8 mouse cellular contexts compared by ENCODE assay signal in genomic region chr3:60501561-60502151, GRCm38 (mm10). TPM values are rescaled to one million over a fixed set of nuclear protein-coding genes. Genes with fewer than 3 reads are reported as not detected.
DNase-seq lines count a peak whose midpoint lies in the region; ATAC-seq lines count a peak whose summit lies in the region.

No protein-coding gene starts in this region.

- 1% methylated on average over 29 of the region's 29 CpGs for whole genome bisulfite sequencing in hindbrain, embryonic 14.5 days
- under 1% methylated on average over 29 of the region's 29 CpGs for WGBS in limb, embryonic 12.5 days
- 3% methylated on average over 28 of the region's 29 CpGs for WGBS in midbrain, embryonic 11.5 days
- WGBS in stomach, embryonic 15.5 days = under 1% methylated on average over 29 of the region's 29 CpGs

- peak overlapping the region; percentile 90 for H3K27ac ChIP-seq in hindbrain, embryonic 14.5 days
- peak overlapping the region; percentile 98 for H3K27ac ChIP-seq in limb, embryonic 12.5 days
- peak overlapping the region; percentile 54 for H3K27ac ChIP-seq in midbrain, embryonic 11.5 days (ENCODE audit: low read depth, low read length)
- H3K27ac ChIP-seq in stomach, embryonic 15.5 days = peak overlapping the region; percentile 99

- H3K27me3 ChIP-seq in hindbrain, embryonic 14.5 days (ENCODE audit: control insufficient read depth, insufficient read depth, low read length) = no peaks in the 10 kb centered on the region
- no peaks in the 10 kb centered on the region for H3K27me3 ChIP-seq in limb, embryonic 12.5 days
- H3K27me3 ChIP-seq in midbrain, embryonic 11.5 days (ENCODE audit: control insufficient read depth, insufficient read depth, low read length) = no peaks in the 10 kb centered on the region
- no peaks in the 10 kb centered on the region for H3K27me3 ChIP-seq in stomach, embryonic 15.5 days (replicated peaks)

- peak overlapping the region; percentile 97 for H3K4me3 ChIP-seq in hindbrain, embryonic 14.5 days (replicated peaks; ENCODE audit: low read length)
- H3K4me3 ChIP-seq in limb, embryonic 12.5 days (replicated peaks) = peak overlapping the region; percentile 80
- H3K4me3 ChIP-seq in midbrain, embryonic 11.5 days (ENCODE audit: low read depth, low read length) = peak overlapping the region; percentile 76
- H3K4me3 ChIP-seq in stomach, embryonic 15.5 days (replicated peaks) = peak overlapping the region; percentile 86

- peak overlapping the region; percentile 61 for H3K4me2 ChIP-seq in hindbrain, embryonic 14.5 days (replicated peaks)
- peak overlapping the region; percentile 68 for H3K4me2 ChIP-seq in limb, embryonic 12.5 days
- H3K4me2 ChIP-seq in midbrain, embryonic 11.5 days = peak overlapping the region; percentile 61
- peak overlapping the region; percentile 70 for H3K4me2 ChIP-seq in stomach, embryonic 15.5 days

- H3K9me3 ChIP-seq in hindbrain, embryonic 14.5 days (ENCODE audit: control insufficient read depth, low read length) = no peaks in the 10 kb centered on the region
- H3K9me3 ChIP-seq in limb, embryonic 12.5 days = no peaks in the 10 kb centered on the region
- H3K9me3 ChIP-seq in midbrain, embryonic 11.5 days (ENCODE audit: control insufficient read depth, low read length) = no peaks in the 10 kb centered on the region
- no peaks in the 10 kb centered on the region for H3K9me3 ChIP-seq in stomach, embryonic 15.5 days

- DNase-seq in thymus, adult 18-20 months = peak; percentile 43 to 64
- DNase-seq in thymus, postnatal 36 days = no peak
- peak; percentile 82 for DNase-seq in cerebellum, adult 9-10 months
- DNase-seq in hindbrain, embryonic 14.5 days (ENCODE audit: low spot score) = peak; percentile 45
- DNase-seq in midbrain, embryonic 11.5 days (ENCODE audit: low spot score, missing footprints) = peak; percentile 94

- H3K4me1 ChIP-seq in hindbrain, embryonic 14.5 days (replicated peaks; ENCODE audit: control insufficient read depth, insufficient read depth, low read length) = peaks cover 33% of the 10 kb centered on the region
- peaks cover 29% of the 10 kb centered on the region for H3K4me1 ChIP-seq in limb, embryonic 12.5 days (replicated peaks)
- peaks cover 5% of the 10 kb centered on the region; the same call in 1 of the 2 replicates for H3K4me1 ChIP-seq in midbrain, embryonic 11.5 days (ENCODE audit: control insufficient read depth, insufficient read depth, low read length)
- peaks cover 20% of the 10 kb centered on the region; the same call in 1 of the 2 replicates for H3K4me1 ChIP-seq in stomach, embryonic 15.5 days

- peak overlapping the region; percentile 96 for H3K9ac ChIP-seq in hindbrain, embryonic 14.5 days
- peak overlapping the region; percentile 95 for H3K9ac ChIP-seq in limb, embryonic 12.5 days (replicated peaks)
- peak overlapping the region; percentile 94 for H3K9ac ChIP-seq in midbrain, embryonic 11.5 days (ENCODE audit: low read length)
- peak overlapping the region; percentile 92 for H3K9ac ChIP-seq in stomach, embryonic 15.5 days

- H3K36me3 ChIP-seq in hindbrain, embryonic 14.5 days (replicated peaks; ENCODE audit: control insufficient read depth, insufficient read depth) = no peaks in the 10 kb centered on the region
- H3K36me3 ChIP-seq in limb, embryonic 12.5 days = no peaks in the 10 kb centered on the region
- no peaks in the 10 kb centered on the region for H3K36me3 ChIP-seq in midbrain, embryonic 11.5 days (ENCODE audit: control insufficient read depth, insufficient read depth, low read length)
- no peaks in the 10 kb centered on the region for H3K36me3 ChIP-seq in stomach, embryonic 15.5 days

- ATAC-seq in frontal cortex, adult (ENCODE audit: low TSS enrichment) = peak; percentile 63
- ATAC-seq in hindbrain, embryonic 14.5 days (ENCODE audit: low FRiP score) = peak; percentile 85
- peak; percentile 82 for ATAC-seq in limb, embryonic 12.5 days (ENCODE audit: insufficient number of reproducible peaks, insufficient read depth, low FRiP score, low TSS enrichment, low read depth)
- ATAC-seq in midbrain, embryonic 11.5 days (ENCODE audit: low FRiP score) = no peak; the same call in 1 of the 2 replicates
- ATAC-seq in stomach, embryonic 15.5 days (ENCODE audit: insufficient read depth, low FRiP score, low read depth) = peak; percentile 81

RNA-seq across cellular contexts. Expression of gene Mbnl1, which starts 29.0 kb away (rescaled TPM):
- 63.2 TPM in 2 replicates for polyA plus RNA-seq in hindbrain, embryonic 14.5 days (2014; fragmentation: Nextera tagmentation; extraction: Ambion mirVana)
- 61.2 and 63.5 TPM in 2 replicates for polyA plus RNA-seq in limb, embryonic 12.5 days (2016; fragmentation: Nextera tagmentation; extraction: Ambion mirVana)
- polyA plus RNA-seq in midbrain, embryonic 11.5 days (2014; fragmentation: Nextera tagmentation; extraction: Ambion mirVana) = 36.2 and 43.0 TPM in 2 replicates
- polyA plus RNA-seq in stomach, embryonic 15.5 days (2015; fragmentation: Nextera tagmentation; extraction: Ambion mirVana) = 104 and 107 TPM in 2 replicates

Comparison
In these comparisons a context has a peak if more than half of its experiments do, and no peak if none do; other contexts are left out.
1. DNase-seq: peak in thymus, adult 18-20 months (2 of 2), cerebellum, adult 9-10 months (single experiment), hindbrain, embryonic 14.5 days (single experiment) and midbrain, embryonic 11.5 days (single experiment); none in thymus, postnatal 36 days (0 of 2).
2. Peak in every context shown above with its lines, with median percentiles within 50 percentile points of each other: H3K27ac ChIP-seq, H3K4me2 ChIP-seq, H3K4me3 ChIP-seq and H3K9ac ChIP-seq.